Mouse (Mus musculus) urinary bladder, adult 2 months (tissue): Measurements from ENCODE around the gene Mptx1. TPM values are rescaled to one million over a fixed set of nuclear protein-coding genes. Genes with fewer than 3 reads are reported as not detected.
"Not testable (repeated sequence)": the region's sequence is repeated elsewhere in the genome, so short reads cannot be mapped to it uniquely, and the experiment has no call there.

Experiments
- DNase-seq: peaks from one replicate; pipeline ENCODE4 v3.0.0; 2022; ENCODE audit warnings: low spot score
- polyA plus RNA-seq: library from polyadenylated mRNA; depleted of rRNA; stranded (reverse); fragments of >200 nt; gene quantifications from 2 replicates; pipeline ENCODE4 v1.2.3, GENCODE M21; 2012; rRNA removed

The Mptx1 gene
- polyA plus RNA-seq = not detected in 2 replicates

GRCm38 (mm10) chr1:174330218-174330617 lies at the start of gene Mptx1:
Mptx1 (plus strand) TSS chr1:174330518.
- DNase-seq = no peak

DNA sequence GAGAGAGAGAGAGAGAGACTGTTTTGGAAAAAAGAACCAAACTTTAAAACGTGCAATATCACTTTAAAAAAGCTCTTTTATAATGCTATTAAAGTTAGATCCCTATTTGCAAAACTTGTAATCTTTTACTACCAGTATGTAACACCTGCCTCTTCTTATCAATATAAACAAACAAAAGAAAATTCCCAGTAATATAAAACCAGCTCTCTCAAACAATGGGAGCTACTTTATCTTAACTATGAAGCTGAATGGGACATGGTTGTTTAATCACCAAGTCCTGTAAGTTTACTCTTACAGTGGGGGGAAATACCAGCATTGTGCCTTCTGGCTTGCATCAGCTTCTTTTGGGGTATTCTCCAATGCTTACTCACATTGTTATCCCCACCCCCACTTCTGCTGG lies 27.2 kb upstream of the Mptx1 start:
- no peak for DNase-seq

GRCm38 (mm10) chr1:174317308-174317707 lies 13.0 kb upstream of the Mptx1 start:
- no peak for DNase-seq

- DNase-seq = not testable (repeated sequence)
Observed at GRCm38 (mm10) chr1:174353636-174354035, 23.3 kb downstream of the Mptx1 start.

DNA sequence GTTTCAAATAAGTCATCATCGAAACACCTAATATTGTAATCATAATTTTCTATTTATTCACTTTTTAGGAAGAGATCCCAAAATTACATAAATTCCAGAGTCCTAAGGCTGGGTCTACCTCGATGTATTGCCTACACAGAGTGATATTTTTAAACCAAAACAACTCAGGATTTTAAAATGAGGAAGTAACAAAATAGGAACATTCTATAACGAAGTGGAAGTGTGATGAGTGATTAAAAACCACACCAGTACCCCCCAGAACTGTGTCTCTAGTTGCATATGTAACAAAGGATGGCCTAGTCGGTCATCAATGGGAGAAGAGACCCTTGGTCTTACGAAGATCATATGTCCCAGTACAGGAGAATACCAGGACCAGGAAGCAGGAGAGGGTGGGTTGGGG lies 24.3 kb downstream of the Mptx1 start:
- no peak for DNase-seq

GRCm38 (mm10) chr1:174364882-174365451 lies 34.6 kb downstream of the Mptx1 start, which contains the start of gene Olfr417:
Olfr417 (plus strand) TSS chr1:174365122.
- DNase-seq = no peak

- no peak for DNase-seq
Observed at GRCm38 (mm10) chr1:174373799-174374198, 43.5 kb downstream of the Mptx1 start.

Other genes starting within 250 kb of the Mptx1 start
- gene Olfr429, start 246.2 kb upstream of the Mptx1 start, polyA plus RNA-seq = not detected in 2 replicates
- gene Olfr427, start 233.6 kb upstream of the Mptx1 start, polyA plus RNA-seq = not detected in 2 replicates
- not detected in 2 replicates for gene Olfr231, start 209.4 kb upstream of the Mptx1 start, polyA plus RNA-seq
- not detected in 2 replicates for gene Olfr424, start 199.0 kb upstream of the Mptx1 start, polyA plus RNA-seq
- gene Olfr420, start 174.9 kb upstream of the Mptx1 start, polyA plus RNA-seq = not detected in 2 replicates
- 0.01 and 0.03 TPM in 2 replicates for gene Spta1, start 157.7 kb upstream of the Mptx1 start, polyA plus RNA-seq
- gene Olfr419, start 78.5 kb upstream of the Mptx1 start, polyA plus RNA-seq = not detected in 2 replicates
- not detected in 2 replicates for gene Olfr417, start 34.6 kb downstream of the Mptx1 start, polyA plus RNA-seq
- not detected in 2 replicates for gene Olfr248, start 60.5 kb downstream of the Mptx1 start, polyA plus RNA-seq
- not detected in 2 replicates for gene Olfr414, start 93.5 kb downstream of the Mptx1 start, polyA plus RNA-seq
- not detected in 2 replicates for gene Olfr220, start 111.6 kb downstream of the Mptx1 start, polyA plus RNA-seq
- gene Fmn2, start 171.3 kb downstream of the Mptx1 start, polyA plus RNA-seq = 0.04 and 0.09 TPM in 2 replicates